Mouse (Mus musculus): ENCODE measurements around the gene Serpinb9d. TPM values are rescaled to one million over a fixed set of nuclear protein-coding genes. Genes with fewer than 3 reads are reported as not detected.
"Not testable (repeated sequence)": the region's sequence is repeated elsewhere in the genome, so short reads cannot be mapped to it uniquely, and the experiment has no call there.

Serpinb9d gene
- polyA plus RNA-seq (2015; fragmentation: Nextera tagmentation; extraction: Ambion mirVana): not detected in 2 replicates

- H3K4me2 ChIP-seq: no peak within 1 kb of the TSS
- no peak within 1 kb of the TSS for H3K27ac ChIP-seq (replicated peaks)
- no peaks in the 10 kb centered on the region for H3K36me3 ChIP-seq
- WGBS: 74% methylated on average over 5 of the region's 5 CpGs
- no peak within 1 kb of the TSS for H3K4me3 ChIP-seq
- no peak for ATAC-seq (ENCODE audit: extremely low read depth, insufficient number of reproducible peaks, low FRiP score, low TSS enrichment)
- H3K9me3 ChIP-seq: no peaks in the 10 kb centered on the region
- H3K27me3 ChIP-seq (replicated peaks): no peaks in the 10 kb centered on the region
- no peaks in the 10 kb centered on the region for H3K4me1 ChIP-seq
- H3K9ac ChIP-seq: no peak within 1 kb of the TSS
Measured at GRCm38 (mm10) chr13:33192659-33193058, at the start of gene Serpinb9d. TSS of gene Serpinb9d (plus strand) at chr13:33192959.

DNA sequence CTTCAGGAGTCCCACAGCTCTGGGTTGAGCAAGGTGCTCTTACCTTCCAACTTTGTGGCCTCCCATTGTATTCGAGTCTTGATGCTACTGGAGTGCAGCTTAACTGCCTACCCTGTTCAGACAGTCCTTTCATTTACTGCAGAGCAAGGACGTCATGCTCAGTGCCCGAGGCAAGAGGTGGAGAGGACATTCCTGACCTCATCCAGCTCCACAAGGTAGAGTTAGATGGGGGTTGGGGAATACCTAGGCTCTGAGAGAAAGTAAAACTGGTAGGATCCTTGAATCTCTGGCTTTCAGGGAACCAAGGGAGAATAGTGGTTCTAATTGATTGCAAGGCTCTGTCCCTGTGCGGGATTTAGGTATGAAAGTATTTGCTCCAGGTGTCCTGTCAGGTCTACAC lies 33.1 kb upstream of the Serpinb9d start, which contains the start of gene Serpinb9c:
Gene Serpinb9c, minus strand, starts transcription at position 101 of the 400 bp plus-strand sequence.
- ATAC-seq (ENCODE audit: extremely low read depth, insufficient number of reproducible peaks, low FRiP score, low TSS enrichment): no peak
- H3K27me3 ChIP-seq (replicated peaks): no peaks in the 10 kb centered on the region
- WGBS: 59% methylated on average over 4 of the region's 4 CpGs
- no peaks in the 10 kb centered on the region for H3K9me3 ChIP-seq
- H3K36me3 ChIP-seq: no peaks in the 10 kb centered on the region
- H3K27ac ChIP-seq (replicated peaks): no peak within 1 kb of the TSS
- H3K4me3 ChIP-seq: no peak within 1 kb of the TSS
- no peak within 1 kb of the TSS for H3K4me2 ChIP-seq
- H3K4me1 ChIP-seq: no peaks in the 10 kb centered on the region
- no peak within 1 kb of the TSS for H3K9ac ChIP-seq

GRCm38 (mm10) chr13:33190486-33190885 lies 2.3 kb upstream of the Serpinb9d start:
- H3K4me1 ChIP-seq; H3K4me2 ChIP-seq; H3K27ac ChIP-seq (replicated peaks); H3K36me3 ChIP-seq; H3K9ac ChIP-seq; H3K9me3 ChIP-seq; ATAC-seq (ENCODE audit: extremely low read depth, insufficient number of reproducible peaks, low FRiP score, low TSS enrichment); H3K4me3 ChIP-seq; H3K27me3 ChIP-seq (replicated peaks): not testable (repeated sequence)
- WGBS: 67% methylated on average over 1 of the region's 1 CpGs

DNA sequence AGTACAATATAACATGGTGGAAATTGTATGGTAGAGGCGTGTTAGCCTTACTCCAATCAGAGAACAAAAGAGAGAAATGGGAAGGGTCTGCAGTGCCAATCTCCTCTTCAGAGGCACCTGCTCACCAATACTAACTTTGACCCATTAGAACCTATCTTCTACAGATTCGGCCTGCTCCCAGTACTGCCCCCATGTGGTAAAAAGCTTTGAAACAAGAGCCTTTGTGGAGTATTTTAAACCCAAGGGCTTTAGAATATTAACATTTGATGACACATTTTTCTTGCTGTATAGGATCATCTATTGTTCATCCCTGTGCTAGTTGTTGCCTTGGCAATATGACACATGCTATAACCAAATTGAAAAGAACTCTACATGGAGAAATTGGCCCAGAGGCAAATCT lies 7.0 kb downstream of the Serpinb9d start:
- 42% methylated on average over 2 of the region's 2 CpGs for WGBS

DNA sequence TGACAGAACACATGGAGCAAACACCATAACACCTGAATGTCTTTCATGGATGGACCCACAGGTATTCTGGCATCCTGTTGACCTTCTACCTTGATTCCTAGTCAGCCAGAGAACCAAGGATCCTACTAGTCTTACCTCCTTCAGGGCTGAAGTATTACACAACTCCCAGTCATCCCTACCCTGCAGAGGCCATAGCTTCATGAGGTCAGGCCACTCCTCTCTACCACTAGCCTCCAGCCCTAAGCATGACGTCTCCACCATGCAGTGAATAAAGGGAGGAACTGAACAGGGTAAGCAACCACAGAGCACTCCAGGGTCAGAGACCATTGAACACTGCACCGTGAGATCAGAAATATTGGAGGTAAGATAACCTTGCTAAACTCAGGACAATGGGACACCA lies 56.6 kb downstream of the Serpinb9d start, which contains the start of gene Serpinb9e:
Gene Serpinb9e, plus strand, starts transcription at position 301 of the 400 bp plus-strand sequence.
- not testable (repeated sequence) for H3K9me3 ChIP-seq; H3K4me2 ChIP-seq; H3K9ac ChIP-seq; H3K4me3 ChIP-seq; H3K36me3 ChIP-seq; H3K27ac ChIP-seq (replicated peaks); ATAC-seq (ENCODE audit: extremely low read depth, insufficient number of reproducible peaks, low FRiP score, low TSS enrichment); H3K4me1 ChIP-seq; H3K27me3 ChIP-seq (replicated peaks)
- WGBS: 68% methylated on average over 2 of the region's 2 CpGs

More for the DNA sequence above, 7.0 kb downstream of the Serpinb9d start:
- Histone ChIP-seq H3K9me3 (no peaks in the 10 kb centered on the region), H3K27me3 (replicated peaks) (no peaks in the 10 kb centered on the region), H3K4me1 (no peaks in the 10 kb centered on the region), H3K9ac (no peak overlapping the region), H3K36me3 (no peaks in the 10 kb centered on the region), H3K4me3 (no peak overlapping the region), H3K27ac (replicated peaks) (no peak overlapping the region), H3K4me2 (no peak overlapping the region)
- ATAC-seq (ENCODE audit: extremely low read depth, insufficient number of reproducible peaks, low FRiP score, low TSS enrichment): no peak

Other genes starting within 250 kb of the Serpinb9d start
- gene Serpinb6b, start 227.8 kb upstream of the Serpinb9d start, polyA plus RNA-seq (2015; fragmentation: Nextera tagmentation; extraction: Ambion mirVana): 18.0 and 22.7 TPM in 2 replicates
- gene Serpinb9, start 189.7 kb upstream of the Serpinb9d start, polyA plus RNA-seq (2015; fragmentation: Nextera tagmentation; extraction: Ambion mirVana): 7.8 and 8.2 TPM in 2 replicates
- gene Serpinb9b, start 165.5 kb upstream of the Serpinb9d start, polyA plus RNA-seq (2015; fragmentation: Nextera tagmentation; extraction: Ambion mirVana): 0.65 and 0.78 TPM in 2 replicates
- gene Serpinb1b, start 114.4 kb upstream of the Serpinb9d start, polyA plus RNA-seq (2015; fragmentation: Nextera tagmentation; extraction: Ambion mirVana): not detected in 2 replicates
- gene Serpinb9c, start 33.2 kb upstream of the Serpinb9d start, polyA plus RNA-seq (2015; fragmentation: Nextera tagmentation; extraction: Ambion mirVana): not detected in 2 replicates
- gene Serpinb9e, start 56.7 kb downstream of the Serpinb9d start, polyA plus RNA-seq (2015; fragmentation: Nextera tagmentation; extraction: Ambion mirVana): not detected in 2 replicates
- gene Serpinb9f, start 131.1 kb downstream of the Serpinb9d start, polyA plus RNA-seq (2015; fragmentation: Nextera tagmentation; extraction: Ambion mirVana): not detected in 2 replicates
- gene Gm11397, start 202.8 kb downstream of the Serpinb9d start, polyA plus RNA-seq (2015; fragmentation: Nextera tagmentation; extraction: Ambion mirVana): not detected in 2 replicates

Measured in heart, embryonic 13.5 days (tissue).